Mouse (Mus musculus) hindbrain, embryonic 11.5 days (tissue): Measurements from ENCODE around the gene Polr1e. TPM values are rescaled to one million over a fixed set of nuclear protein-coding genes. Genes with fewer than 3 reads are reported as not detected.

Experiments used
- ATAC-seq: fragments of 200-750 bp; cut with Nextera tagmentation; 2 replicates; pipeline ENCODE4 v1.8.0; 2017; ENCODE audit warnings: mild to moderate bottlenecking, moderate TSS enrichment, moderate library complexity; ENCODE audit not compliant: low FRiP score
- DNase-seq: peaks from one replicate; pipeline ENCODE4 v3.0.0-alpha.2; 2015; ENCODE audit warnings: low spot score
- H3K27ac ChIP-seq: fragments of 300-500 bp; sonication (generic); 2 replicates; pipeline ENCODE4 v1.5.1; 2014; ENCODE audit warnings: mild to moderate bottlenecking, low read depth, low read length
- H3K27me3 ChIP-seq: fragments of 300-500 bp; sonication (generic); 2 replicates; pipeline ENCODE4 v1.6.1; 2014; ENCODE audit warnings: mild to moderate bottlenecking, low read length, moderate library complexity, mixed read lengths; ENCODE audit not compliant: control insufficient read depth, insufficient read depth
- H3K36me3 ChIP-seq: fragments of 300-500 bp; sonication (generic); 2 replicates; pipeline ENCODE4 v1.6.1; 2014; ENCODE audit warnings: mild to moderate bottlenecking, low read length, moderate library complexity, mixed read lengths; ENCODE audit not compliant: control insufficient read depth, insufficient read depth
- H3K4me1 ChIP-seq: fragments of 300-500 bp; sonication (generic); replicated peaks from 2 replicates; pipeline ENCODE4 v1.6.1; 2014; ENCODE audit warnings: low read length, mixed read lengths; ENCODE audit not compliant: control insufficient read depth, insufficient read depth
- H3K4me2 ChIP-seq: fragments of 300-500 bp; sonication (generic); replicated peaks from 2 replicates; pipeline ENCODE4 v1.6.1; 2014; ENCODE audit warnings: mild to moderate bottlenecking, low read depth, low read length
- H3K4me3 ChIP-seq: fragments of 300-500 bp; sonication (generic); 2 replicates; pipeline ENCODE4 v1.5.1; 2014; ENCODE audit warnings: low read depth, low read length
- H3K9ac ChIP-seq: fragments of 300-500 bp; sonication (generic); 2 replicates; pipeline ENCODE4 v1.6.1; 2014; ENCODE audit warnings: low read depth, low read length
- H3K9me3 ChIP-seq: fragments of 300-500 bp; sonication (generic); 2 replicates; pipeline ENCODE4 v1.6.1; 2016; ENCODE audit warnings: low read length; ENCODE audit not compliant: control insufficient read depth
- WGBS: fragments of 180-500 bp; shearing (Covaris S2); extraction: QIAGEN DNeasy Blood & Tissue Kit; methylation state at CpG from one replicate; pipeline ENCODE4 v1.1.7; 2014; 5-methylcytosine and 5-hydroxymethylcytosine counted together
- polyA plus RNA-seq: library from polyadenylated mRNA; unstranded; fragments of >200 nt; fragmentation: Nextera tagmentation; extraction: Ambion mirVana; gene quantifications from 2 replicates; pipeline ENCODE4 v1.2.1, GENCODE M21; 2014

Gene Polr1e
- polyA plus RNA-seq, 1 experiment from 2014 or later = 61.7 TPM

GRCm38 (mm10) chr4:45012105-45012975 is 6.0 kb upstream of the Polr1e start, which contains the start of gene Zbtb5:
TSS of gene Zbtb5 (minus strand) at chr4:45012412.
- under 1% methylated on average over 62 of the region's 63 CpGs for WGBS
- H3K4me1 ChIP-seq = peaks cover 7% of the 10 kb centered on the region; the same call in 1 of the 2 replicates
- H3K4me2 ChIP-seq = peak within 1 kb of the TSS; percentile 68
- H3K4me3 ChIP-seq = peak within 1 kb of the TSS; percentile 66
- H3K27ac ChIP-seq = peak within 1 kb of the TSS; percentile 76
- ATAC-seq (peak; percentile 99), DNase-seq (peak; percentile 99)
- H3K27me3 ChIP-seq = no peaks in the 10 kb centered on the region
- H3K9ac ChIP-seq = peak within 1 kb of the TSS; percentile 75
- H3K9me3 ChIP-seq = no peaks in the 10 kb centered on the region
- no peaks in the 10 kb centered on the region for H3K36me3 ChIP-seq

GRCm38 (mm10) chr4:45013031-45013431 is 5.4 kb upstream of the Polr1e start:
- WGBS = 3% methylated on average over 13 of the region's 13 CpGs
- H3K4me3 ChIP-seq = peak overlapping the region; percentile 61
- peak; percentile 16 for DNase-seq

GRCm38 (mm10) chr4:45013537-45013936 is 4.8 kb upstream of the Polr1e start:
- DNase-seq = no peak

More at GRCm38 (mm10) chr4:45013031-45013431, 5.4 kb upstream of the Polr1e start:
- Histone ChIP-seq H3K27ac (peak overlapping the region; percentile 58; the same call in 1 of the 2 replicates), H3K9ac (peak overlapping the region; percentile 67), H3K4me2 (peak overlapping the region; percentile 68), H3K4me1 (peaks cover 7% of the 10 kb centered on the region; the same call in 1 of the 2 replicates), H3K9me3 (no peaks in the 10 kb centered on the region), H3K36me3 (no peaks in the 10 kb centered on the region), H3K27me3 (no peaks in the 10 kb centered on the region)
- no peak for ATAC-seq

GRCm38 (mm10) chr4:45015615-45016014 is 2.8 kb upstream of the Polr1e start:
- Histone ChIP-seq H3K27ac (no peak overlapping the region), H3K9ac (no peak overlapping the region), H3K36me3 (no peaks in the 10 kb centered on the region), H3K4me2 (no peak overlapping the region), H3K4me3 (no peak overlapping the region), H3K27me3 (no peaks in the 10 kb centered on the region), H3K4me1 (peaks cover 3% of the 10 kb centered on the region; the same call in 1 of the 2 replicates), H3K9me3 (no peaks in the 10 kb centered on the region)
- 13% methylated on average over 3 of the region's 3 CpGs for WGBS
- ATAC-seq = no peak
- peak; percentile 69 for DNase-seq

More at GRCm38 (mm10) chr4:45013537-45013936, 4.8 kb upstream of the Polr1e start:
- H3K27ac ChIP-seq = no peak overlapping the region
- no peak overlapping the region; the same call in 1 of the 2 replicates for H3K9ac ChIP-seq
- WGBS = 5% methylated on average over 2 of the region's 2 CpGs
- H3K4me1 ChIP-seq = peaks cover 7% of the 10 kb centered on the region; the same call in 1 of the 2 replicates
- ATAC-seq = no peak
- H3K9me3 ChIP-seq = no peaks in the 10 kb centered on the region
- no peaks in the 10 kb centered on the region for H3K36me3 ChIP-seq
- H3K27me3 ChIP-seq = no peaks in the 10 kb centered on the region
- H3K4me2 ChIP-seq = peak overlapping the region; percentile 68
- H3K4me3 ChIP-seq = peak overlapping the region; percentile 61

GRCm38 (mm10) chr4:45019009-45019408 is 626 bp downstream of the Polr1e start:
- 1% methylated on average over 14 of the region's 14 CpGs for WGBS
- peak overlapping the region; percentile 71 for H3K9ac ChIP-seq
- ATAC-seq = peak; percentile 48; the same call in 1 of the 2 replicates
- H3K27me3 ChIP-seq = no peaks in the 10 kb centered on the region
- H3K9me3 ChIP-seq = no peaks in the 10 kb centered on the region
- no peaks in the 10 kb centered on the region; the same call in 1 of the 2 replicates for H3K4me1 ChIP-seq
- peak; percentile 17 for DNase-seq
- peak overlapping the region; percentile 83 for H3K4me2 ChIP-seq
- 0 out of 2 replicates have a peak, but pooled peaks cover 2% of the 10 kb centered on the region for H3K36me3 ChIP-seq
- H3K27ac ChIP-seq = no peak overlapping the region
- H3K4me3 ChIP-seq = peak overlapping the region; percentile 78

GRCm38 (mm10) chr4:45026459-45026858 is 8.1 kb downstream of the Polr1e start:
- Histone ChIP-seq H3K27ac (no peak overlapping the region), H3K36me3 (0 out of 2 replicates have a peak, but pooled peaks cover 6% of the 10 kb centered on the region), H3K9me3 (no peaks in the 10 kb centered on the region), H3K4me2 (no peak overlapping the region), H3K4me1 (no peaks in the 10 kb centered on the region), H3K4me3 (no peak overlapping the region), H3K27me3 (no peaks in the 10 kb centered on the region), H3K9ac (no peak overlapping the region)
- 88% methylated on average over 4 of the region's 4 CpGs for WGBS
- DNase-seq = no peak
- ATAC-seq = no peak

- H3K36me3 ChIP-seq = 0 out of 2 replicates have a peak, but pooled peaks cover 2% of the 10 kb centered on the region
- H3K4me1 ChIP-seq = no peaks in the 10 kb centered on the region
- no peak for ATAC-seq
Observed at GRCm38 (mm10) chr4:45032586-45032985, 14.2 kb downstream of the Polr1e start.

GRCm38 (mm10) chr4:45034693-45035628 is 16.6 kb downstream of the Polr1e start:
- no peak overlapping the region for H3K4me2 ChIP-seq
- ATAC-seq (no peak), DNase-seq (no peak)
- no peaks in the 10 kb centered on the region for H3K27me3 ChIP-seq
- no peak overlapping the region for H3K27ac ChIP-seq
- H3K4me1 ChIP-seq = no peaks in the 10 kb centered on the region
- WGBS = 79% methylated on average over 16 of the region's 16 CpGs
- H3K36me3 ChIP-seq = no peaks in the 10 kb centered on the region
- no peaks in the 10 kb centered on the region for H3K9me3 ChIP-seq
- H3K4me3 ChIP-seq = no peak overlapping the region
- no peak overlapping the region for H3K9ac ChIP-seq

More at GRCm38 (mm10) chr4:45032586-45032985, 14.2 kb downstream of the Polr1e start:
- WGBS = 84% methylated on average over 9 of the region's 9 CpGs
- Histone ChIP-seq H3K4me3 (no peak overlapping the region), H3K9me3 (no peaks in the 10 kb centered on the region), H3K27ac (no peak overlapping the region), H3K4me2 (no peak overlapping the region), H3K27me3 (no peaks in the 10 kb centered on the region), H3K9ac (no peak overlapping the region)
- no peak for DNase-seq
